Mouse (Mus musculus) ovary, adult 18-20 months (tissue): ENCODE results near the gene Prkag1.
A peak's percentile ranks its signal among the peaks of the same experiment; 100 is the strongest.

Source experiments
- DNase-seq: peaks from one replicate; pipeline ENCODE4 v3.0.0; 2022; ENCODE audit warnings: low spot score, mixed read lengths

The Prkag1 gene

GRCm38 (mm10) chr15:98771813-98772425 lies 59.4 kb downstream of the Prkag1 start:
- no peak for DNase-seq

GRCm38 (mm10) chr15:98768259-98768658 lies 63.1 kb downstream of the Prkag1 start:
- DNase-seq = peak; percentile 34

- peak; percentile 47 for DNase-seq
Observed at GRCm38 (mm10) chr15:98765929-98766328, 65.4 kb downstream of the Prkag1 start.
